Mouse (Mus musculus) bone marrow macrophage, adult 2 months (primary cell): ENCODE results near the gene Peli2.

Experiments used
- CTCF ChIP-seq: IDR thresholded peaks from 2 replicates; pipeline ENCODE4 v1.5.1; 2012; ENCODE audit warnings: low read depth, mild to moderate bottlenecking, low read length, moderate library complexity
- POLR2A ChIP-seq: IDR thresholded peaks from 2 replicates; pipeline ENCODE4 v1.6.1; 2012; ENCODE audit warnings: mild to moderate bottlenecking, low read depth, low read length, borderline replicate concordance

DNA sequence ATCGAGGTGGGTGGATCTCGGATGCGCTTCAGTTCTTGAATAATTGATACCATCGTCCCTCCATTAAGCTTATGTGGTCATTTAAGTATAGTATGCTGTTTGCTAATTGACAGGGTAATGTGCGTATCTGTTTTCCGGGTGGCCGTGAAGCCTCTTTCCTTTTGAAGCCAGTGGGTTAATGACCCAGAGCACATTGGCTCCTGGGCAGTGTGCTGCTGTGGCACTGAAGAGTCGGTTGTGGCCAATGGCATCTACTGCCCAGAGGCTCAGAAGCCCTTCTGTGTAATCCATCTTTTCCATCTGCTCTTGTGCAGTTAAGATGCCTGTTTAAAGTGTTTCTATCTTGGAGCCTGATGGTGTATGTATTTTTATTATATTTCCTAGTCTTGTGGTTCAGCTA is 34.0 kb downstream of the Peli2 start:
- TF ChIP-seq POLR2A (no peak), CTCF (no peak)
